Mouse (Mus musculus): ENCODE data around the gene Mdga1.

- no peak for TF ChIP-seq CTCF (IDR thresholded peaks at IDR 0.05; ENCODE audit: control insufficient read depth, insufficient read depth, low read length)
- TF ChIP-seq POLR2A (IDR thresholded peaks at IDR 0.05; ENCODE audit: borderline replicate concordance, control insufficient read depth, low read depth, low read length) = no peak
Measured at GRCm38 (mm10) chr17:29997726-29998125, 27.8 kb upstream of the Mdga1 start.
